Mouse (Mus musculus) heart, embryonic 13.5 days (tissue): ENCODE data around the gene Tmem54. TPM values are rescaled to one million over a fixed set of nuclear protein-coding genes. Genes with fewer than 3 reads are reported as not detected.

ENCODE experiments used
- polyA plus RNA-seq: library from polyadenylated mRNA; unstranded; fragments of >200 nt; fragmentation: Nextera tagmentation; extraction: Ambion mirVana; gene quantifications from 2 replicates; pipeline ENCODE4 v1.2.1, GENCODE M21; 2015

Gene Tmem54
- polyA plus RNA-seq, 1 experiment from 2014 or later: 1.0 TPM

Other genes with a start within 250 kb of the Tmem54 start
- gene Trim62, start 222.0 kb upstream of the Tmem54 start, polyA plus RNA-seq: 2.8 and 2.9 TPM in 2 replicates
- gene Azin2, start 143.1 kb upstream of the Tmem54 start, polyA plus RNA-seq: 7.4 TPM in 2 replicates
- 147 and 167 TPM in 2 replicates for gene Ak2, start 113.6 kb upstream of the Tmem54 start, polyA plus RNA-seq
- 5.7 and 6.2 TPM in 2 replicates for gene Rnf19b, start 47.3 kb upstream of the Tmem54 start, polyA plus RNA-seq
- 0.25 and 0.37 TPM in 2 replicates for gene Hpca, start 16.5 kb downstream of the Tmem54 start, polyA plus RNA-seq
- 5.6 and 7.1 TPM in 2 replicates for gene Fndc5, start 31.5 kb downstream of the Tmem54 start, polyA plus RNA-seq
- gene S100pbp, start 84.2 kb downstream of the Tmem54 start, polyA plus RNA-seq: 12.3 and 14.3 TPM in 2 replicates
- 49.8 and 52.0 TPM in 2 replicates for gene Yars, start 84.2 kb downstream of the Tmem54 start, polyA plus RNA-seq
- gene C77080, start 155.9 kb downstream of the Tmem54 start, polyA plus RNA-seq: 1.8 and 2.3 TPM in 2 replicates
- gene Sync, start 182.1 kb downstream of the Tmem54 start, polyA plus RNA-seq: 1.1 and 1.6 TPM in 2 replicates
- 279 and 297 TPM in 2 replicates for gene Rbbp4, start 229.8 kb downstream of the Tmem54 start, polyA plus RNA-seq
- 36.6 and 45.0 TPM in 2 replicates for gene Zbtb8os, start 230.1 kb downstream of the Tmem54 start, polyA plus RNA-seq